29 mouse cellular contexts compared by ENCODE assay signal in the genomic region with DNA sequence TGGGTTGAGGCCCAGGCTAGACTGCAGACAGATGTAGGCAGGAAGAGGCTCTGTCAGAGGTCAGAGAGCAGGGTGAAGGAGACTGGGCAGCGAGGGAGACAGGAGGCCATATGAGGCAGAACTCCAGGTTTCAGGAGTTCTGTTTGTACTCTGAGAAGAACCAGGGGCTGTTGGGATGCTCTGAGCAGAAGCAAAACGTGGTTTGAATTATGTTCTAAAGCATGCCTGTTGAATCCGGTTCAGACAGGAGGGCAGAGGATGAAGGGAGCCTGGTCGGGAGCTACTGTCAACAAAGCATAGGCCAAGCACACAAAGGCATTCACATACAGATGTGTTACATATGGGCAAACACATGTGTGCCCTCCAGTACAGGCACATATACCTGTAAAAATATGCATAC.
DNase-seq lines count a peak whose midpoint lies in the region; ATAC-seq lines count a peak whose summit lies in the region.
"Had no signal": no experiment of that assay in that cellular context is flagged by ENCODE, and none has a peak within 500 bp of the region (broad histone marks: within the 10 kb centered on the region; RNA-seq: fewer than 3 reads in every experiment).

No protein-coding gene starts in this region.

- H3K4me3 ChIP-seq in heart, embryonic 10.5 days: no peak overlapping the region
- no peak overlapping the region for H3K4me3 ChIP-seq in embryonic facial prominence, embryonic 12.5 days
- no peak overlapping the region for H3K4me3 ChIP-seq in limb, embryonic 10.5 days
- H3K4me3 ChIP-seq: hindbrain, embryonic 12.5 days; kidney, embryonic 15.5 days; limb, embryonic 15.5 days; liver, embryonic 13.5 days; megakaryocyte, embryonic 14.5 days; stomach, embryonic 15.5 days had no signal

- H3K9me3 ChIP-seq in heart, embryonic 10.5 days: no peaks in the 10 kb centered on the region
- H3K9me3 ChIP-seq in embryonic facial prominence, embryonic 12.5 days: no peaks in the 10 kb centered on the region
- no peaks in the 10 kb centered on the region for H3K9me3 ChIP-seq in limb, embryonic 10.5 days (replicated peaks)
- H3K9me3 ChIP-seq: hindbrain, embryonic 12.5 days; kidney, embryonic 15.5 days; limb, embryonic 15.5 days; liver, embryonic 13.5 days; megakaryocyte, embryonic 14.5 days; stomach, embryonic 15.5 days had no signal

- 76% methylated on average over 4 of the region's 4 CpGs for whole genome bisulfite sequencing in heart, embryonic 10.5 days
- WGBS in embryonic facial prominence, embryonic 12.5 days: 30% methylated on average over 4 of the region's 4 CpGs
- WGBS in limb, embryonic 10.5 days: 35% methylated on average over 4 of the region's 4 CpGs

- intact Hi-C loops in heart, postnatal 25 days (cut with DNase I): no loop called here

- no peaks in the 10 kb centered on the region for H3K36me3 ChIP-seq in heart, embryonic 10.5 days
- H3K36me3 ChIP-seq in embryonic facial prominence, embryonic 12.5 days: no peaks in the 10 kb centered on the region
- H3K36me3 ChIP-seq in limb, embryonic 10.5 days: no peaks in the 10 kb centered on the region
- H3K36me3 ChIP-seq: hindbrain, embryonic 12.5 days; kidney, embryonic 15.5 days; limb, embryonic 15.5 days; liver, embryonic 13.5 days; stomach, embryonic 15.5 days had no signal

- no peak overlapping the region for H3K4me2 ChIP-seq in embryonic facial prominence, embryonic 12.5 days (replicated peaks)
- H3K4me2 ChIP-seq: hindbrain, embryonic 12.5 days; kidney, embryonic 15.5 days; limb, embryonic 15.5 days; liver, embryonic 13.5 days; stomach, embryonic 15.5 days had no signal

- 0 out of 2 replicates have a peak, but pooled peaks have one; percentile 32 for ATAC-seq in embryonic facial prominence, embryonic 12.5 days (ENCODE audit: insufficient number of reproducible peaks, insufficient read depth, low FRiP score, low TSS enrichment)
- ATAC-seq: activated CD4-positive, CD25-positive, alpha-beta regulatory T cell, adult 4 months; CD4-positive, CD25-positive, alpha-beta regulatory T cell, adult 4 months; forebrain, embryonic 14.5 days; inflammation-experienced regulatory T-cells, adult 6 months; lung, postnatal 0 days had no signal

- H3K27me3 ChIP-seq in heart, embryonic 10.5 days (ENCODE audit: insufficient read depth, poor library complexity, severe bottlenecking): no peaks in the 10 kb centered on the region
- H3K27me3 ChIP-seq in embryonic facial prominence, embryonic 12.5 days: no peaks in the 10 kb centered on the region
- 0 out of 2 replicates have a peak, but pooled peaks cover 5% of the 10 kb centered on the region for H3K27me3 ChIP-seq in limb, embryonic 10.5 days (ENCODE audit: low read depth, poor library complexity, severe bottlenecking)
- H3K27me3 ChIP-seq: limb, embryonic 15.5 days; liver, embryonic 13.5 days; stomach, embryonic 15.5 days had no signal

- peaks cover 61% of the 10 kb centered on the region for H3K4me1 ChIP-seq in heart, embryonic 10.5 days
- peaks cover 46% of the 10 kb centered on the region for H3K4me1 ChIP-seq in embryonic facial prominence, embryonic 12.5 days
- peaks cover 65% of the 10 kb centered on the region for H3K4me1 ChIP-seq in limb, embryonic 10.5 days
- H3K4me1 ChIP-seq: megakaryocyte, embryonic 14.5 days had no signal

- no peak overlapping the region for H3K9ac ChIP-seq in embryonic facial prominence, embryonic 12.5 days
- H3K9ac ChIP-seq: hindbrain, embryonic 12.5 days; kidney, embryonic 15.5 days; limb, embryonic 15.5 days; liver, embryonic 13.5 days; stomach, embryonic 15.5 days had no signal

- H3K27ac ChIP-seq in heart, embryonic 10.5 days: peak overlapping the region; percentile 86; the same call in 1 of the 2 replicates
- peak overlapping the region; percentile 75 for H3K27ac ChIP-seq in embryonic facial prominence, embryonic 12.5 days
- peak overlapping the region; percentile 80 for H3K27ac ChIP-seq in limb, embryonic 10.5 days
- H3K27ac ChIP-seq: hindbrain, embryonic 12.5 days; kidney, embryonic 15.5 days; limb, embryonic 15.5 days; liver, embryonic 13.5 days; stomach, embryonic 15.5 days had no signal

- no peak for DNase-seq in heart, embryonic 10.5 days (ENCODE audit: low spot score)
- no peak for DNase-seq in heart, postnatal 25 days (ENCODE audit: low spot score)
- peak; percentile 40 for DNase-seq in NIH3T3 (ENCODE audit: low read depth)
- DNase-seq in limb, embryonic 10.5 days (ENCODE audit: low spot score): no peak
- no peak for DNase-seq in thymus, postnatal 10 days (ENCODE audit: low spot score in 2 of 2)
- no peak for DNase-seq in ovary, adult 18-20 months (ENCODE audit: low spot score)
- DNase-seq: adrenal gland, adult 2 months; adrenal gland, postnatal 36 days; cerebellum, postnatal 36 days; gastrocnemius, postnatal 10 days; kidney, adult 11 months; kidney, postnatal 25 days; liver, embryonic 13.5 days; lung, adult 18-20 months; lung, postnatal 4 days; midbrain, embryonic 14.5 days; retina, postnatal 1 day; right cerebral cortex, postnatal 14 days had no signal
